9 mouse cellular contexts compared by ENCODE assay signal in the genomic region with DNA sequence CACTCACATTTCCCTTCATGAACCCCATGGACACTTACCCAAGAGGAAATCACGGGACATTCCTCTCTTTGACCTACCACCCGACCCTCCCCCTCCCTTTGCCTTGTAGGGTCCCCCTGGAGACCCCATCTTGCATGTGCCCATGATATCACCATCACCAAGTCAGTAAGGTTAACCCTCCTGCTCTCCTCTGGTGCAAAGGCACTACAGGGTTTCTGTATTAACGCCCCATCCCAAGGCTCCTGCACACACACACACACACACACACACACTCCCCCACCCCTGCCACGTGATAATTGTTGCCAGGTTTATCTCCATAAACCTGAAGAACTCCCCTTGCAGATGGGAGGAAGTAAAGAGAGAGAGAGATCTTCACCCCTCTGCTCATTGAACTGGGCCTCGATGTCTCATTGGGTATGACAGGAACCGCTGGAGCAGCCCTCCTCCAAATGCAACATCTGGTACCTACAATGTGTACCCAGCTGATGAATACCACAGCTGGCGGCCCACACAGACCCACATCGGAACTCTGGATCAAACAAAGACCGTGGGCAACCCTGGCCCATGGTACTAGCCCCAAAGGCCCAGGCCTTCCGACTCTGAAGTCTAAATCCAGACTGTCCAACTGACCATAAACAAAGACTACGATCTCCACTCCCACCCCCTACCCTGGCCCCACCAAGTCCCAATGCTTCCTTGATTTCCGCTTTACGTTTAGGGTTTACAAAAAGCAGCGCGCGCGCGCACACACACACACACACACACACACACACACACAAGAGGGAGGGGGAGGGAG. TPM values are rescaled to one million over a fixed set of nuclear protein-coding genes. Genes with fewer than 3 reads are reported as not detected.
DNase-seq lines count a peak whose midpoint lies in the region; ATAC-seq and TF ChIP-seq lines count a peak whose summit lies in the region.
"Had no signal": no experiment of that assay in that cellular context is flagged by ENCODE, and none has a peak within 500 bp of the region (broad histone marks: within the 10 kb centered on the region; RNA-seq: fewer than 3 reads in every experiment).

No protein-coding gene starts in this region.

- no peak for TF ChIP-seq POLR2A in MEL (IDR thresholded peaks at IDR 0.05; ENCODE audit: control insufficient read depth in 1 of 2, insufficient read depth in 1 of 2, low read depth in 1 of 2, low read length in 2 of 2, poor library complexity in 1 of 2)

- no peak for DNase-seq in heart, embryonic 10.5 days (ENCODE audit: low spot score)
- no peak for DNase-seq in heart, adult 11 months
- no peak for DNase-seq in MEL (ENCODE audit: low read depth, low spot score)
- DNase-seq in midbrain, embryonic 10.5 days (ENCODE audit: low spot score): peak; percentile 54
- no peak for DNase-seq in right cerebral cortex, postnatal 14 days
- no peak for DNase-seq in natural killer cell, adult 2 months (ENCODE audit: low spot score in 2 of 2)
- DNase-seq in gastrocnemius, adult 2 months: no peak

- H3K4me3 ChIP-seq in heart, embryonic 10.5 days: peak overlapping the region; percentile 52
- H3K4me3 ChIP-seq in MEL (ENCODE audit: control insufficient read depth in 1 of 2, insufficient read depth in 1 of 2, low read depth in 2 of 2, low read length in 2 of 2): no peak overlapping the region
- H3K4me3 ChIP-seq in hindbrain, embryonic 13.5 days: peak overlapping the region; percentile 27
- H3K4me3 ChIP-seq in midbrain, embryonic 10.5 days: peak overlapping the region; percentile 50
- H3K4me3 ChIP-seq in gastrocnemius, adult 2 months: no peak overlapping the region
- H3K4me3 ChIP-seq: megakaryocyte, embryonic 14.5 days had no signal

- no peak overlapping the region for H3K9ac ChIP-seq in MEL (ENCODE audit: control insufficient read depth, low read depth, low read length, poor library complexity, severe bottlenecking)
- peak overlapping the region; percentile 46 for H3K9ac ChIP-seq in hindbrain, embryonic 13.5 days

- 37% methylated on average over 18 of the region's 18 CpGs for WGBS in heart, embryonic 10.5 days
- 16% methylated on average over 18 of the region's 18 CpGs for WGBS in hindbrain, embryonic 13.5 days
- 38% methylated on average over 18 of the region's 18 CpGs for WGBS in midbrain, embryonic 10.5 days

- no peak for TF ChIP-seq RAD21 in MEL (IDR thresholded peaks at IDR 0.05; ENCODE audit: low read depth, low read length)

- TF ChIP-seq EP300 in MEL (IDR thresholded peaks at IDR 0.05; ENCODE audit: low read depth in 1 of 2, low read length in 2 of 2): no peak; a peak in 1 of 4 replicates

- peak overlapping the region; percentile 51 for H3K4me2 ChIP-seq in hindbrain, embryonic 13.5 days

- intact Hi-C loops in gastrocnemius, adult 2 months (cut with DNase I): no loop called here

- H3K79me2 ChIP-seq in MEL (ENCODE audit: control insufficient read depth, insufficient read depth, low read length, poor library complexity): no peaks in the 10 kb centered on the region

- H3K36me3 ChIP-seq in heart, embryonic 10.5 days: no peaks in the 10 kb centered on the region
- H3K36me3 ChIP-seq in MEL (ENCODE audit: control insufficient read depth in 1 of 2, insufficient read depth in 2 of 2, low read length in 2 of 2): peaks cover 0 to 15% of the 10 kb centered on the region in 2 experiments; a peak in 2 of 4 replicates
- H3K36me3 ChIP-seq in hindbrain, embryonic 13.5 days: no peaks in the 10 kb centered on the region
- H3K36me3 ChIP-seq in midbrain, embryonic 10.5 days: no peaks in the 10 kb centered on the region

- peaks cover 10% of the 10 kb centered on the region for H3K4me1 ChIP-seq in heart, embryonic 10.5 days
- H3K4me1 ChIP-seq in MEL (ENCODE audit: control insufficient read depth in 1 of 2, insufficient read depth in 2 of 2, low read length in 2 of 2): peaks cover 16 to 26% of the 10 kb centered on the region in 2 experiments
- peaks cover 12% of the 10 kb centered on the region for H3K4me1 ChIP-seq in hindbrain, embryonic 13.5 days (replicated peaks)
- peaks cover 23% of the 10 kb centered on the region for H3K4me1 ChIP-seq in midbrain, embryonic 10.5 days

- no peak for TF ChIP-seq CTCF in MEL (IDR thresholded peaks at IDR 0.05 in 2 of 3, conservative IDR thresholded peaks at IDR 0.05 in 1 of 3; ENCODE audit: control insufficient read depth in 1 of 3, insufficient read depth in 1 of 3, low read depth in 2 of 3, low read length in 3 of 3, poor library complexity in 1 of 3, severe bottlenecking in 1 of 3)
- TF ChIP-seq CTCF in gastrocnemius, adult 2 months (IDR thresholded peaks at IDR 0.05): no peak

- H3K27ac ChIP-seq in heart, embryonic 10.5 days: peak overlapping the region; percentile 87
- no peak overlapping the region for H3K27ac ChIP-seq in MEL (ENCODE audit: control insufficient read depth, low read depth, low read length)
- H3K27ac ChIP-seq in hindbrain, embryonic 13.5 days: no peak overlapping the region
- peak overlapping the region; percentile 89 for H3K27ac ChIP-seq in midbrain, embryonic 10.5 days (replicated peaks)
- H3K27ac ChIP-seq in gastrocnemius, adult 2 months: no peak overlapping the region

- no peaks in the 10 kb centered on the region for H3K27me3 ChIP-seq in heart, embryonic 10.5 days (ENCODE audit: insufficient read depth, poor library complexity, severe bottlenecking)
- no peaks in the 10 kb centered on the region for H3K27me3 ChIP-seq in MEL (ENCODE audit: control insufficient read depth in 1 of 2, insufficient read depth in 2 of 2, low read length in 2 of 2)
- H3K27me3 ChIP-seq in hindbrain, embryonic 13.5 days: no peaks in the 10 kb centered on the region
- H3K27me3 ChIP-seq in midbrain, embryonic 10.5 days (ENCODE audit: low read depth, poor library complexity, severe bottlenecking): no peaks in the 10 kb centered on the region
- H3K27me3 ChIP-seq: megakaryocyte, embryonic 14.5 days had no signal

- no peaks in the 10 kb centered on the region for H3K9me3 ChIP-seq in heart, embryonic 10.5 days
- H3K9me3 ChIP-seq in MEL (replicated peaks; ENCODE audit: insufficient read depth, low read length): no peaks in the 10 kb centered on the region
- H3K9me3 ChIP-seq in hindbrain, embryonic 13.5 days: no peaks in the 10 kb centered on the region
- no peaks in the 10 kb centered on the region for H3K9me3 ChIP-seq in midbrain, embryonic 10.5 days (replicated peaks)
- H3K9me3 ChIP-seq: megakaryocyte, embryonic 14.5 days had no signal

- ATAC-seq in hindbrain, embryonic 13.5 days (ENCODE audit: low FRiP score): peak; percentile 36; the same call in 1 of the 2 replicates

TF ChIP-seq in MEL, 35 proteins besides CTCF, POLR2A, EP300 and RAD21 (continues in another document):
- no peak for TF ChIP-seq HCFC1 (IDR thresholded peaks at IDR 0.05; ENCODE audit: low read depth, low read length)
- TF ChIP-seq TCF12 (IDR thresholded peaks at IDR 0.05; ENCODE audit: low read depth, low read length): 0 out of 2 replicates have a peak, but pooled peaks have one; percentile 19
- TF ChIP-seq BHLHE40 (IDR thresholded peaks at IDR 0.05; ENCODE audit: borderline replicate concordance, low read depth, low read length): 0 out of 2 replicates have a peak, but pooled peaks have one; percentile 6
- TF ChIP-seq SIN3A (IDR thresholded peaks at IDR 0.05; ENCODE audit: low read length): no peak

RNA-seq across cellular contexts. Expression of a gene that starts 17.0 kb away (rescaled TPM):
- polyA plus RNA-seq in heart, embryonic 10.5 days (2016; fragmentation: Nextera tagmentation; extraction: Ambion mirVana): 0.63 and 0.74 TPM in 2 replicates
- total RNA-seq in MEL (2012; rRNA removed): 0.35 and 0.56 TPM in 2 replicates
- 1 to 10 TPM in 1 of 2 experiments, not detected in 1; 1.4 TPM for polyA plus RNA-seq in MEL (2012; ENCODE audit: insufficient read depth in 1 of 2, insufficient read length in 2 of 2, low read depth in 1 of 2, low replicate concordance in 2 of 2, missing spikeins in 1 of 2)
- not detected in 2 replicates for polyA plus RNA-seq in hindbrain, embryonic 13.5 days (2015; fragmentation: Nextera tagmentation; extraction: Ambion mirVana)
- 0.20 and 0.32 TPM in 2 replicates for polyA plus RNA-seq in midbrain, embryonic 10.5 days (2016; fragmentation: Nextera tagmentation; extraction: Ambion mirVana)
- not detected for total RNA-seq in gastrocnemius, adult 2 months (2021)

RNA-seq across cellular contexts. Expression of a gene that starts 18.2 kb away (rescaled TPM):
- 0.97 and 1.3 TPM in 2 replicates for polyA plus RNA-seq in heart, embryonic 10.5 days (2016; fragmentation: Nextera tagmentation; extraction: Ambion mirVana)
- 21.5 and 27.7 TPM in 2 replicates for total RNA-seq in MEL (2012; rRNA removed)
- 10 to 100 TPM in 1 of 2 experiments, not detected in 1; 52.7 TPM for polyA plus RNA-seq in MEL (2012; ENCODE audit: insufficient read depth in 1 of 2, insufficient read length in 2 of 2, low read depth in 1 of 2, low replicate concordance in 2 of 2, missing spikeins in 1 of 2)
- 0.14 and 0.17 TPM in 2 replicates for polyA plus RNA-seq in hindbrain, embryonic 13.5 days (2015; fragmentation: Nextera tagmentation; extraction: Ambion mirVana)
- polyA plus RNA-seq in midbrain, embryonic 10.5 days (2016; fragmentation: Nextera tagmentation; extraction: Ambion mirVana): 0.24 and 0.53 TPM in 2 replicates
- not detected for total RNA-seq in gastrocnemius, adult 2 months (2021)

RNA-seq across cellular contexts. Expression of a gene that starts 33.6 kb away (rescaled TPM):
- polyA plus RNA-seq in heart, embryonic 10.5 days (2016; fragmentation: Nextera tagmentation; extraction: Ambion mirVana): not detected in 2 replicates
- total RNA-seq in MEL (2012; rRNA removed): not detected in 2 replicates
- polyA plus RNA-seq in MEL (2012; ENCODE audit: insufficient read depth in 1 of 2, insufficient read length in 2 of 2, low read depth in 1 of 2, low replicate concordance in 2 of 2, missing spikeins in 1 of 2): not detected
- polyA plus RNA-seq in hindbrain, embryonic 13.5 days (2015; fragmentation: Nextera tagmentation; extraction: Ambion mirVana): not detected in 2 replicates
- polyA plus RNA-seq in midbrain, embryonic 10.5 days (2016; fragmentation: Nextera tagmentation; extraction: Ambion mirVana): not detected in 2 replicates
- not detected for total RNA-seq in gastrocnemius, adult 2 months (2021)

RNA-seq across cellular contexts. Expression of a gene that starts 34.8 kb away (rescaled TPM):
- polyA plus RNA-seq in heart, embryonic 10.5 days (2016; fragmentation: Nextera tagmentation; extraction: Ambion mirVana): 0.13 TPM in 1 of 2 replicates, not detected in the other
- 0.13 and 0.19 TPM in 2 replicates for total RNA-seq in MEL (2012; rRNA removed)
- under 1 TPM in 1 of 2 experiments, not detected in 1; 0.68 TPM for polyA plus RNA-seq in MEL (2012; ENCODE audit: insufficient read depth in 1 of 2, insufficient read length in 2 of 2, low read depth in 1 of 2, low replicate concordance in 2 of 2, missing spikeins in 1 of 2)
- 0.14 and 0.35 TPM in 2 replicates for polyA plus RNA-seq in hindbrain, embryonic 13.5 days (2015; fragmentation: Nextera tagmentation; extraction: Ambion mirVana)
- 0.06 TPM in 1 of 2 replicates, not detected in the other for polyA plus RNA-seq in midbrain, embryonic 10.5 days (2016; fragmentation: Nextera tagmentation; extraction: Ambion mirVana)
- total RNA-seq in gastrocnemius, adult 2 months (2021): not detected

RNA-seq across cellular contexts. Expression of a gene that starts 48.6 kb away (rescaled TPM):
- 0.05 and 0.11 TPM in 2 replicates for polyA plus RNA-seq in heart, embryonic 10.5 days (2016; fragmentation: Nextera tagmentation; extraction: Ambion mirVana)
- not detected in 2 replicates for total RNA-seq in MEL (2012; rRNA removed)
- polyA plus RNA-seq in MEL (2012; ENCODE audit: insufficient read depth in 1 of 2, insufficient read length in 2 of 2, low read depth in 1 of 2, low replicate concordance in 2 of 2, missing spikeins in 1 of 2): under 1 TPM in 1 of 2 experiments, not detected in 1; 0.06 TPM
- polyA plus RNA-seq in hindbrain, embryonic 13.5 days (2015; fragmentation: Nextera tagmentation; extraction: Ambion mirVana): not detected in 2 replicates
- not detected in 2 replicates for polyA plus RNA-seq in midbrain, embryonic 10.5 days (2016; fragmentation: Nextera tagmentation; extraction: Ambion mirVana)
- total RNA-seq in gastrocnemius, adult 2 months (2021): not detected

Comparison
In these comparisons a context has a peak if more than half of its experiments do, and no peak if none do; other contexts are left out.
1. H3K27ac ChIP-seq: peak in heart, embryonic 10.5 days (single experiment) and midbrain, embryonic 10.5 days (single experiment); none in MEL (single experiment), hindbrain, embryonic 13.5 days (single experiment) and gastrocnemius, adult 2 months (single experiment).
2. H3K4me3 ChIP-seq: peak in heart, embryonic 10.5 days (single experiment), hindbrain, embryonic 13.5 days (single experiment) and midbrain, embryonic 10.5 days (single experiment); none in MEL (0 of 2) and gastrocnemius, adult 2 months (single experiment).